Mouse (Mus musculus) monocyte, adult 59 days (primary cell): Measurements from ENCODE around the gene Gdi2. TPM values are rescaled to one million over a fixed set of nuclear protein-coding genes. Genes with fewer than 3 reads are reported as not detected.

Source experiments
- total RNA-seq, 2 experiments: library from RNA; stranded (reverse); gene quantifications; one replicate each; pipeline ENCODE4 v1.2.4; 2023

Gdi2 gene
- total RNA-seq: 100 to 1,000 TPM; 435 to 453 TPM

DNA sequence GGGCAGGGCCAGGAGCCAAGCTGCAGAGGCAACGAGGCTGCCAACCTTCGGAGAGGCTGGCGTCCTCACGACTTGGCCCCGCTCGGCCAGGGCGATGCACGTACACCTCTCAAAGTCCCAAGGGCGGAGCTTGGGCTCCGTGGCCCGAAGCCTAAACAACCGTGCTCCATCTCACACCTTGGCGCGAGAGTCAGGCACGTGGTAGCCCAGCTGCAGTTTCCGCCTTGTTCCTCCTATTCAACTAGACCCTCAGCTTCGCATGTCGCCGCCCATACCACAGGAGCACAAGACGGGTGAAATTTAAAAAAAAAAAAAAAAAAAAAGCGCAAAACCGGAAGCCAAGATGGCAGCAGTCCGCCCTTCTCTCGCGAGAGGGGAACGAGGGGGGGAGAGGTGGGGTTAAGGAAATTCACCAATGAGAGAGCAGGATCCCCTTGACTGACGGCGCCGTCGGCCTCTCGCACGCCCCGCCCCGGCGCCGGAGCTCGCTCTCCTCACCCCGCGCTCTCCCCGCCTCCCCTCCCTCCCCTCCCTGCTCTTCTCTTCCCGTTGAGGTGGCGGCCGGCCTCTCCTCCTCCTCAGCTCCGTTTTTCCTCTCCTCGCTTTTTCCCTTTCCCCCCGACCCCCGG lies at the start of gene Gdi2:
Gene Gdi2 (plus strand): TSS at position 470 of the 629 bp plus-strand sequence.

GRCm38 (mm10) chr13:3610795-3611438 lies 73.1 kb downstream of the Gdi2 start, which contains the start of gene Fam208b:
Gene Fam208b (minus strand): TSS chr13:3611108.

Other genes starting within 250 kb of the Gdi2 start
- gene Fam208b, start 73.0 kb downstream of the Gdi2 start, total RNA-seq: 10 to 100 TPM; 28.3 to 32.5 TPM
- gene Asb13, start 96.0 kb downstream of the Gdi2 start, total RNA-seq: 10 to 100 TPM; 11.6 to 12.4 TPM